Mouse (Mus musculus) stomach, embryonic 14.5 days (tissue): ENCODE data around the gene Col6a3. TPM values are rescaled to one million over a fixed set of nuclear protein-coding genes. Genes with fewer than 3 reads are reported as not detected.

ENCODE experiments used
- ATAC-seq: fragments of 200-750 bp; cut with Nextera tagmentation; 2 replicates; pipeline ENCODE4 v1.8.0; 2017; ENCODE audit warnings: low read depth, moderate TSS enrichment; ENCODE audit not compliant: insufficient number of reproducible peaks, insufficient read depth, low FRiP score
- H3K27ac ChIP-seq: fragments of 300-500 bp; sonication (generic); 2 replicates; pipeline ENCODE4 v1.5.1; 2014; ENCODE audit warnings: mild to moderate bottlenecking, low read length, moderate library complexity, mixed read lengths
- H3K27me3 ChIP-seq: fragments of 300-500 bp; sonication (generic); 2 replicates; pipeline ENCODE4 v1.6.1; 2014; ENCODE audit warnings: low read length, control low read depth, mixed read lengths; ENCODE audit not compliant: control insufficient read depth, insufficient read depth
- H3K36me3 ChIP-seq: fragments of 300-500 bp; sonication (generic); 2 replicates; pipeline ENCODE4 v1.6.1; 2014; ENCODE audit warnings: mild to moderate bottlenecking, control low read depth, low read length, moderate library complexity, mixed read lengths; ENCODE audit not compliant: control insufficient read depth, insufficient read depth
- H3K4me1 ChIP-seq: fragments of 300-500 bp; sonication (generic); 2 replicates; pipeline ENCODE4 v1.6.1; 2014; ENCODE audit warnings: low read length, control low read depth, mixed read lengths; ENCODE audit not compliant: control insufficient read depth, insufficient read depth
- H3K4me2 ChIP-seq: fragments of 300-500 bp; sonication (generic); replicated peaks from 2 replicates; pipeline ENCODE4 v1.6.1; 2014; ENCODE audit warnings: low read depth, low read length, control low read depth
- H3K4me3 ChIP-seq: fragments of 300-500 bp; sonication (generic); 2 replicates; pipeline ENCODE4 v1.5.1; 2014; ENCODE audit warnings: low read depth, low read length, control low read depth
- H3K9ac ChIP-seq: fragments of 300-500 bp; sonication (generic); replicated peaks from 2 replicates; pipeline ENCODE4 v1.6.1; 2014; ENCODE audit warnings: low read depth, mild to moderate bottlenecking, control low read depth, low read length, moderate library complexity, mixed read lengths
- H3K9me3 ChIP-seq: fragments of 300-500 bp; sonication (generic); 2 replicates; pipeline ENCODE4 v1.6.1; 2016; ENCODE audit warnings: low read depth, low read length, control low read depth; ENCODE audit not compliant: control insufficient read depth
- WGBS: fragments of 180-500 bp; shearing (Covaris S2); extraction: QIAGEN DNeasy Blood & Tissue Kit; methylation state at CpG from one replicate; pipeline ENCODE4 v1.1.7; 2014; 5-methylcytosine and 5-hydroxymethylcytosine counted together
- polyA plus RNA-seq: library from polyadenylated mRNA; unstranded; fragments of >200 nt; fragmentation: Nextera tagmentation; extraction: Ambion mirVana; gene quantifications from 2 replicates; pipeline ENCODE4 v1.2.1, GENCODE M21; 2014

Col6a3 gene
- polyA plus RNA-seq, 1 experiment from 2014 or later = 133 TPM

GRCm38 (mm10) chr1:90753869-90754563 lies 89.8 kb downstream of the Col6a3 start:
- 23% methylated on average over 17 of the region's 17 CpGs for WGBS
- Histone ChIP-seq H3K9ac (no peak overlapping the region), H3K27ac (peak overlapping the region; percentile 70), H3K9me3 (no peaks in the 10 kb centered on the region), H3K4me1 (peaks cover 32% of the 10 kb centered on the region; the same call in 1 of the 2 replicates), H3K27me3 (no peaks in the 10 kb centered on the region), H3K36me3 (no peaks in the 10 kb centered on the region), H3K4me3 (no peak overlapping the region), H3K4me2 (no peak overlapping the region; the same call in 1 of the 2 replicates)
- ATAC-seq = peak; percentile 39; the same call in 1 of the 2 replicates

DNA sequence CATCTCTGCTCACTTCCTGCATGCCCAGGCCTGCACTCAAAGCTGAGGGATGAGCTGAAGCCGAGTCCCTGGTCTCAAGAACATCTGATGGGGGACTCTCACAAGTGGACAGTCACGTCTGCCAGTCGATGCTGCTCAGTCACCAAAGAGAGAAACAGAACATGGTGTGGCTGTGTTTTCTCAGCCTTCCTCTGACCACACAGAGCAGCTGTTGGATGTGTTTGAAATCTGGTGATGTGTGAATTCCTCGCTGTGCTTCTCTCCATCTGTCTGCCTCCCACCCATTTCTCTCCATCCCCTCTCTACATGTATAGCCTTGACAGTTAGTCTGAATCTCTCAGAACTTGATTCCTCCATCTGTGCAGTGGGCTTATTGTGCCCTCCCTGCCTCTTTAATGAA lies 92.5 kb downstream of the Col6a3 start:
- Histone ChIP-seq H3K4me3 (no peak overlapping the region), H3K9me3 (no peaks in the 10 kb centered on the region), H3K27me3 (no peaks in the 10 kb centered on the region), H3K9ac (no peak overlapping the region), H3K27ac (peak overlapping the region; percentile 29; the same call in 1 of the 2 replicates), H3K4me1 (peaks cover 27% of the 10 kb centered on the region; the same call in 1 of the 2 replicates), H3K4me2 (no peak overlapping the region), H3K36me3 (no peaks in the 10 kb centered on the region)
- no peak for ATAC-seq
- 57% methylated on average over 4 of the region's 4 CpGs for WGBS

- Histone ChIP-seq H3K4me2 (no peak overlapping the region), H3K9me3 (no peaks in the 10 kb centered on the region), H3K4me3 (no peak overlapping the region), H3K4me1 (peaks cover 31% of the 10 kb centered on the region; the same call in 1 of the 2 replicates), H3K36me3 (no peaks in the 10 kb centered on the region), H3K27ac (peak overlapping the region; percentile 41; the same call in 1 of the 2 replicates), H3K27me3 (no peaks in the 10 kb centered on the region), H3K9ac (no peak overlapping the region)
- WGBS = 53% methylated on average over 8 of the region's 8 CpGs
- ATAC-seq = peak; percentile 39; the same call in 1 of the 2 replicates
Observed at GRCm38 (mm10) chr1:90750169-90750568, 93.6 kb downstream of the Col6a3 start.

DNA sequence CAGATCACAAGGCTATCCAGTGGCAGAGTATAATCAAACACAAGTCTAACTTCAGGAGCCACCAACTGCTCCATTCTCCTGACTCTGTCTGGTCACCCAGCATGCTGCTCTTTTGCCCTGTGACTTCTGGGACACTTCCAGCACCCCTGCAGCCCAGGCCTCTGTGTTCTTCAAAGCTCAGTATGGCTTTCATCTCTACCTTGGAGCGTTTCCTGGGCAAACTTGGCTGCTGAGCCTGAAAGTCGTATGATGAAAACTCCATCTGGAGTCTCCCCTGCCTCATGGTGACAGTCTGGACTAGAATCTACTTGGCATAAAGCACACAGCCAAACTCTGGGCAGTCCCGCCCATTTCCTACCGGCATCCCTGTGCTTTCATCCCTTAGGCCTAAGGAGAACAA lies 95.2 kb downstream of the Col6a3 start:
- Histone ChIP-seq H3K4me1 (peaks cover 29% of the 10 kb centered on the region), H3K27ac (no peak overlapping the region), H3K4me2 (no peak overlapping the region), H3K9me3 (no peaks in the 10 kb centered on the region), H3K4me3 (no peak overlapping the region), H3K27me3 (no peaks in the 10 kb centered on the region), H3K36me3 (no peaks in the 10 kb centered on the region), H3K9ac (no peak overlapping the region)
- no peak for ATAC-seq
- WGBS = 72% methylated on average over 4 of the region's 4 CpGs

- Histone ChIP-seq H3K27me3 (no peaks in the 10 kb centered on the region), H3K9ac (no peak overlapping the region), H3K4me3 (no peak overlapping the region), H3K27ac (peak overlapping the region; percentile 90), H3K4me1 (peaks cover 10% of the 10 kb centered on the region), H3K4me2 (0 out of 2 replicates have a peak overlapping the region, but pooled peaks have one; percentile 4), H3K36me3 (no peaks in the 10 kb centered on the region), H3K9me3 (no peaks in the 10 kb centered on the region)
- WGBS = 6% methylated on average over 14 of the region's 14 CpGs
- ATAC-seq = peak; percentile 91
Observed at GRCm38 (mm10) chr1:90743941-90744386, 99.8 kb downstream of the Col6a3 start.

DNA sequence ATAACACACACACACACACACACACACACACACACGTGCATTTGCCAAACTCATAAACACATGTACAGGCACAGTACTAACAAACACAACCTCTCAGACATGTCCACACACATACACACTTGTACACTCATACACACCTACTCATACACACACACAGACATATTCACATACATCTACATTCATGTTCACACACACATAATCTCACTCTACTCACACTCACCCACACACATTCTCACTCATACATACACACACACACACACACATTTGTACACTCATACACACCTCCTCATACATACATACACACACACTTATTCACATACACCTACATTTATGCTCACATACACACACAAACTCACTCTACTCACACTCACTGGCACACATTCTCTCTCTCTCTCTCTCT lies 100.3 kb downstream of the Col6a3 start:
- WGBS = 64% methylated on average over 1 of the region's 1 CpGs
- H3K4me2 ChIP-seq = 0 out of 2 replicates have a peak overlapping the region, but pooled peaks have one; percentile 4
- ATAC-seq = no peak

DNA sequence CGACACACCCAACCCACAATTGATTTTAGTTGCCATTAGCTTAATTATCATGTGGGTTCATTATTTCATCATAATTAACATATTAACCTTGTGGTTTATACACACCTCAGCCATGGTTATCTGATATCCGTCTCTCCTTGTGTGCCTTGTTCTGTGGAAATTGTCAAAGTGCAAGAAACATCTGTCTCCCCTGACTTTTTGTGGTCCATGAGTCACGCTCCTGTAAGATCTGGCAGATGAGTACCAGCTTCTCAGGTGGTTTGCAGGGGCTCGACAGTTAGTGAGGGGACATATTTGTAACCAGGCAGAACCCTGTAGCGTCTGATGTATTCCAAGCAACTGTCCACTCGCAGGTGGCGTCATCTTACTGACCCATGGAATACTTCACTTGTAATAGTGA lies 101.1 kb downstream of the Col6a3 start:
- peak overlapping the region; percentile 90; the same call in 1 of the 2 replicates for H3K27ac ChIP-seq
- H3K4me3 ChIP-seq = no peak overlapping the region
- no peak overlapping the region for H3K9ac ChIP-seq
- H3K27me3 ChIP-seq = no peaks in the 10 kb centered on the region
- ATAC-seq = no peak
- H3K4me1 ChIP-seq = peaks cover 14% of the 10 kb centered on the region
- no peak overlapping the region for H3K4me2 ChIP-seq
- H3K9me3 ChIP-seq = no peaks in the 10 kb centered on the region
- H3K36me3 ChIP-seq = no peaks in the 10 kb centered on the region
- 78% methylated on average over 7 of the region's 7 CpGs for WGBS

More for the DNA sequence above, 100.3 kb downstream of the Col6a3 start:
- Histone ChIP-seq H3K27ac (peak overlapping the region; percentile 90), H3K4me3 (no peak overlapping the region), H3K9ac (no peak overlapping the region), H3K27me3 (no peaks in the 10 kb centered on the region), H3K36me3 (no peaks in the 10 kb centered on the region), H3K4me1 (peaks cover 10% of the 10 kb centered on the region), H3K9me3 (no peaks in the 10 kb centered on the region)

GRCm38 (mm10) chr1:90740216-90741170 lies 103.3 kb downstream of the Col6a3 start:
- Histone ChIP-seq H3K9me3 (no peaks in the 10 kb centered on the region), H3K4me2 (no peak overlapping the region), H3K4me1 (peaks cover 13% of the 10 kb centered on the region), H3K27me3 (no peaks in the 10 kb centered on the region), H3K36me3 (no peaks in the 10 kb centered on the region), H3K9ac (no peak overlapping the region), H3K27ac (no peak overlapping the region), H3K4me3 (no peak overlapping the region)
- 80% methylated on average over 11 of the region's 11 CpGs for WGBS
- ATAC-seq = no peak
